Mouse (Mus musculus) lung, postnatal 10 days (tissue): ENCODE data around the gene Bbs7.
A peak's percentile ranks its signal among the peaks of the same experiment; 100 is the strongest.

ENCODE experiments used
- DNase-seq: peaks from one replicate; pipeline ENCODE4 v3.0.0; 2021

The Bbs7 gene

DNA sequence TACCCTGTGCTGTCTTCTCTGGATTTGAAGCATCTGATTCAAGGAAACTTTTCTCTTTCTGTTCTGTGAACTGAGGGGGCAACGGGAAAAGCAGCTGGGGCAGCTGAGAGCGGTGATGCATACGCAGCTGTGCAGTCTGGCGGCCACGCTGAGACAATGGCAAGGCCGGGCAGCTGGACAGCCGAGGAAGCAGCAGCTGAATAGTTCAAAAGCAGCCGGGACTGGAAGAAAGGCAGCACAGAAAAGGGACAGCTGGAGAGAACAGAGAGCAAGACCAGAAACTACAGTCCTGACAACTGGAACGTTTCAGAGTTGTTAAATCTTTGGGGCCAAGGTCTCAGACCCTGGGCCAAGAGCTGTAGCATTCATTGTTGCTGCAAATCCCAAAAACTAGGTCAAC is 61.9 kb downstream of the Bbs7 start:
- DNase-seq: peak; percentile 63

DNA sequence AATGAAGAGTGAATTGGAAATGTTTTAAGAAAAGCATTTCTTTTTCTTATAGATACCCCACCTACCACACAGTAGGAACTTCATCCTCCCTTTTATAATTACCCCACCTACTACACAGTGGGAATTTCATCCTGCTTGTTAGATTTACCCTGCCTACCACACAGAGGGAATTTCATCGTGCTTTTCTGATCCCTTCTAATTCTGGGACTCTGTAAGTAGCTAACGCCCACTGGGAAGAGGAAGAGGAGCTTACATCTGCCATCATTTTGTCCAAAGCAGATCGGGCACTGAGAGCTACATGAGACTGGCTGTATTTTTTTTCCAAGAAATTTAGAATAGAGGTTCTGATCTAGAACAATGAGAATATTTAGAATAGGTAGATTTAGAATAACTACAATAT is 68.3 kb downstream of the Bbs7 start:
- no peak for DNase-seq

DNA sequence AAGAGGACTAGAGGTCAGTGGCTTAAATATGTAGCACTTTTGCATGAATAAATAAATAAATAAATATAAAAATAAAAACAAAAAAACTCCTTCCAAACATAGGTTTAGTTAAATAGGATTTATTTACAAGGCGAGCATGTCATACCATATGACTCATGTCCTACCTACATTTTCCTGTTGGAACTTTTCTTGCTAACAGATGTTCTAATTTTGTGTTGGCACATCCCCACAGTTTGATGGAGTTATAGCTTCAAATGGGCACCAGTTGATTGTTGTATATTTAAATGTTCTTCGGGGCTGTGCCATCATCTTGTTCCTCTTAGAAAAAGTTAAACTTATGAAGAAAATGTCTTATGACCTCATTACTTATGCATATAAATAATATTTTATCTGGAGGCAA is 71.9 kb downstream of the Bbs7 start:
- DNase-seq: no peak

DNA sequence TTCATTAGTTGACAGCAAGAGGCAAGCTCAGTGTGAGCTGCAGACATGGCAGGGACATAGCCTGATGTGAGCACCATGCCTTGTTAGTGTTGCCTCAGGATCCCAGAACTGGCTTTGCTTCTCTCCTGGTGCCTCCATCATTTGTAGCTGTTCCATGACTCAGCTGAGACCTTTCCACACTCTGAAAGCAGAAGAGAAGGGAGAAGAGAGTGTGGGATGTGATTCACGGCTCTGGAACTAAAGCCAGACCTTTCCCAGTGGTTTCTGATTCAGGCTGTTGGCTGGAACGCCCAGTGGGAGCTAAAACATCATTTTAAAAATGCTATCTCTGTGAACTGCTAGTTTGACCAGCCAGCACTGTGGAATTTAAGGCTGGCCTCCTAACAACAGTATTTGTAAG is 72.5 kb downstream of the Bbs7 start:
- DNase-seq: no peak

GRCm38 (mm10) chr3:36537701-36538470 is 75.4 kb downstream of the Bbs7 start:
- no peak for DNase-seq

GRCm38 (mm10) chr3:36536041-36536440 is 77.2 kb downstream of the Bbs7 start:
- no peak for DNase-seq

- DNase-seq: no peak
Observed at GRCm38 (mm10) chr3:36533201-36533672, 80.0 kb downstream of the Bbs7 start.

DNA sequence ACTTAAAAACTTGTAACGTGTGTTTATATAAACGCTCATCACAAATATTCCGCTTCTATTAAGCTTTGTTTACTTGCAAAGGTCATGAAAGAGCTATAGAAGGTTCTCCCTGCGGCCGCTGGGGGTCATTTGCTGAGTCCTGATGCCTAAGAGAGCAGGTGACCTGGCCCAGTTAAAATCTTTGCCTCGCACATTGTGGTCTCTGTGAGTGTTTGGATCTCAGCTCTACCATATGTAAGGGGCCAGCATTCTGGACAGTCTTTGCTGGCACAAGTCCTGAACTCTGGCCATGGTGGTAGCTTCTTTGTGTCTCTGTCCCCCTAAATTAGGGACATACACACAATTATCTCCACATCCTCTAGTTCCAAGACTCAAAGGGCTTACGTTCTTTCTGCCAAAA is 80.5 kb downstream of the Bbs7 start:
- no peak for DNase-seq

GRCm38 (mm10) chr3:36531979-36532542 is 81.2 kb downstream of the Bbs7 start:
- DNase-seq: no peak

DNA sequence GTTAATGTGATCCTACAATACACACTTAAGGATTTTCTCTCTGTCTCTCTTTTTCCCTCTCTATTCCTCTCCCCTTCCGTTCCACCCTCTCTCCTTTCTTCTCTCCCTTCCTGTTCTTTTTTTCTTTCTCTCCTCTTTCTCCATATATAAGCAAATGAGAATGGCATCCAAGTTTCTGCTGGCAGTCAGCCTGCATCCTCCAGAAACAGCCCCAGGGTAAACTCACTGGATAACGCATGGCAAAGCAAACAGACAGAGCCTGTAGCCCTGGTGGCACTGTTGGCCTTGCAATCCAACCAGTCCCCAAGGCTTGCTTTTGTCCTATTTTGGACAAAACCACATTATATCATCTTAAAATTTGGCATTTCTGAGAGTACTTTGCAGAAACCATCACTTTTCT is 82.0 kb downstream of the Bbs7 start:
- no peak for DNase-seq

- DNase-seq: no peak
Observed at GRCm38 (mm10) chr3:36530781-36531180, 82.5 kb downstream of the Bbs7 start.

- peak; percentile 75 for DNase-seq
Observed at GRCm38 (mm10) chr3:36530345-36530744, 82.9 kb downstream of the Bbs7 start.

DNA sequence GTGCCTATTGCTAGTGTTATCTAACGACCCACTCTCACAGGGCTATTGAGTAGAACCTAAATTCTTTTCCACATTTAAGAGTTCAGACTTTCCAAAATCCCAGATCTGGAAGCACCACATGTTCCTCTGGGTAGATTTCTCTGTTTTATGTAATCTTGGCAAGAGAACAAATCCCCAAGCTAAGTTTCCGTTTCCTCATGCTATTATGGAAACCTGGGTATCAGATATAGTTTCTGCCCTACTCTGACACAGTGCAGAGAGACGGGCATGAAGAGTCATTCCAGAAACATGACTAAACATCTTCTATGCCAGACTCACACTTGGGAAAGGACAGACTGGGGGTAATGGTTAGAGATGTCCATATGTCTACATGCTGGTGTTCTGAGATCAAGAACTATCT is 88.8 kb downstream of the Bbs7 start:
- DNase-seq: no peak
